Mouse (Mus musculus) cortical plate, adult 2 months (tissue): Measurements from ENCODE around the gene Letm1.

Source experiments
- CTCF ChIP-seq: fragments of 200-500 bp; IDR thresholded peaks from 2 replicates; pipeline ENCODE4 v1.5.1; 2011; ENCODE audit warnings: mild to moderate bottlenecking, control low read depth, low read length; ENCODE audit not compliant: insufficient read depth; ENCODE audit errors: extremely low read depth
- POLR2A ChIP-seq: fragments of 200-500 bp; IDR thresholded peaks from 2 replicates; pipeline ENCODE4 v1.6.1; 2011; ENCODE audit warnings: mild to moderate bottlenecking, low read length, control low read depth; ENCODE audit not compliant: insufficient read depth; ENCODE audit errors: extremely low read depth

GRCm38 (mm10) chr5:33791912-33792643, 9.5 kb upstream of the Letm1 start:
- TF ChIP-seq POLR2A (no peak), CTCF (no peak)
